Mouse (Mus musculus) lung, adult 18-20 months (tissue): ENCODE data around the gene Mt1.
A peak's percentile ranks its signal among the peaks of the same experiment; 100 is the strongest.
"Not testable (repeated sequence)": the region's sequence is repeated elsewhere in the genome, so short reads cannot be mapped to it uniquely, and the experiment has no call there.

Experiments used
- DNase-seq, 2 experiments: peaks; one replicate each; pipeline ENCODE4 v3.0.0; 2022; ENCODE audit warnings: mixed read lengths in 2 of 2

Mt1 gene

GRCm38 (mm10) chr8:94178857-94179712, at the start of gene Mt1:
Gene Mt1, plus strand, starts transcription at chr8:94179082.
- DNase-seq = peak; percentile 89 to 93

GRCm38 (mm10) chr8:94129133-94129789, 49.6 kb upstream of the Mt1 start:
- no peak for DNase-seq

GRCm38 (mm10) chr8:94130126-94130525, 48.8 kb upstream of the Mt1 start:
- no peak for DNase-seq

DNA sequence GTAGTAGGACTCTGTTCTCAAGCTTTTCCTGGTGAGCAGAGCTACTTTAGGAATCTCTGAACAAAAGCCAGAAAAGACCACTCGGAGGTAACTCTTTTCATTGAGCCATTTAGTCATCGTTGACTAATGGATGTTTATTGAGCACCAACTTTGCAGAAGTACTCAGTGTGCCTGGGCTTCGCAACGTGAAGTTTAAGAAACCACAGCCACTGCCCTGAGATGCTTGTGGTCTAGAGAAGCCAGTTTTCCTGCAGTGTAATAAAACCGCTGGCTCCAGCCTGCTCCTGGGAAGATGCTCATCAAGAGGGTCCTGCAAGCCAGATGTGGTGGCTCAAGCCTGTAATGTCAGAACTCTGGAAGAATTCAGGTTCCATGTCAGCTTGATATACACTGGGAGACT, 46.8 kb upstream of the Mt1 start:
- no peak for DNase-seq

DNA sequence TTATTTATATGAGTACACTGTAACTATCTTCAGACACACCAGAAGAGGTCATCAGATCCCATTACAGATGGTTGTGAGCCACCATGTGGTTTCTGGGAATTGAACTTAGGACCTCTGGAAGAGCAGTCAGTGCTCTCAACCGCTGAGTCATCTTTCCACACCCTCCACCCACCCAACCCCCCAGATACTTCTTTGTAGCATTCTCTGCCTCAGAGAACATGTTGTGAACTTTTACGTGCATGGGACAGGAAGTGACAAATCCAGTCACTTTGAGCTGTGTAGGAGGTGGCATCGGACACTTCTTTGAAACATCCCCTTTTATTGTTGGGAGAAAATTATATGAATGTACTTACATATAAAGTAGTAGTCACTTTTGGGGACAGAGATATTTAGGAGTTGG, 44.3 kb upstream of the Mt1 start:
- DNase-seq = not testable (repeated sequence)

DNA sequence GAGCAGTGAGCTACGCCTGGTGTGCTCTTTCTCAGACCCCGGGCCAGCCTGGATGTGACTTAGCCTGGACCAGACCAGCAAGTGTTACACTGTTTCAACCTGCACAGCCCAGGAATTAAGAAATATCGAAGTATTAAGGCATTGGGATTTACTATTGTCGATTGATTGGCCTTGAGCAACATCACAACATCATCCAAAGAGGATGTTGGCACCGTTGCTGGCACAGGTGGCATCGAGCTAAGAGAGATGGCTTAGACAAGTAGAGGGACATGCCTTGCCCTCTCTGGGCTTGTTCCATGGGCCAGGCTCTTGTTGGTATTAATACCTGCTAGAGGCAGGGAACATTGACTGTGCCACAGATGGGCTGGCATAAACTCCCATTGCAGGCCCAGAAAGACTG, 43.3 kb upstream of the Mt1 start:
- no peak for DNase-seq

DNA sequence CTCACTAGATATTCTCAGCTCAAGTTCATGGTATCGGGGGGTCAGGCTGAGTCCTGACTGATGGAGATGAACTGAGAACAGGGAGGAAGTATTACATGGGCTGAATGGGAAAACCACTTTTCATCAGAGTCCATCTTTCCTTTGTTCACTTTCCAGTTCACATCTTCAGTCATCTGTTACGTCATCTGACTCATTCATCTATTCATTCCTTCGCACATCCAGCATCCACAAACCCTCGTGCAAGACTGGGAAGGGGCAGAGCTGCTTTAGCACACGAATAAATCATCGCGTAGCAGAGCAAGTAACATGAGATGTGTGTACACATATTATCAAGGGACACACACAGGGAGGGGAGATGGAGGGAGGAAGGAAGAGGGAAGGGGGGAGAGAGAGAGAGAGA, 42.7 kb upstream of the Mt1 start:
- DNase-seq = no peak

GRCm38 (mm10) chr8:94136933-94137332, 41.9 kb upstream of the Mt1 start, which contains the start of gene Mt4:
Gene Mt4, plus strand, starts transcription at chr8:94137197.
- no peak for DNase-seq

GRCm38 (mm10) chr8:94140266-94140795, 38.6 kb upstream of the Mt1 start:
- no peak for DNase-seq

DNA sequence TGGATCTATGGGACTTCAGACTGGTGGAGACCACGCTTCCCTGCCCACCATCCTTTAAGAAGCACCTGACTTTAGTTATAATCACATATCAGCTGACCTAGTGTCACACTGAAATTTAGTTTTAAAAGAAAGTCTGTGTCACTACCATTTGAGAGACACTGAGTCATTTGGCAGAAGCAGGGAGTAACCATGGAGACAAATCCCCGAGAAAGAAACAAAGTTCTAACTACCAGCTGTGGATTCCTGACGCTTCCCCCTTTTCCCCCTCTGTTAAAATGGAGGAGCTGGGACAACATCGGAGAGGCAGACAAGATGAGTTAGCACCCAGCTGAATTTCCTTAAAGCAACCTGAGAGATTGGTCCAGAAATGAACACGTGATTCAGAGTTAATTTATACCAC, 30.6 kb upstream of the Mt1 start:
- DNase-seq = no peak

GRCm38 (mm10) chr8:94150925-94151324, 28.0 kb upstream of the Mt1 start:
- DNase-seq = no peak

- DNase-seq = no peak
Observed at GRCm38 (mm10) chr8:94152513-94153300, 26.2 kb upstream of the Mt1 start, which contains the start of gene Mt3. Gene Mt3, plus strand, starts transcription at chr8:94152607.

DNA sequence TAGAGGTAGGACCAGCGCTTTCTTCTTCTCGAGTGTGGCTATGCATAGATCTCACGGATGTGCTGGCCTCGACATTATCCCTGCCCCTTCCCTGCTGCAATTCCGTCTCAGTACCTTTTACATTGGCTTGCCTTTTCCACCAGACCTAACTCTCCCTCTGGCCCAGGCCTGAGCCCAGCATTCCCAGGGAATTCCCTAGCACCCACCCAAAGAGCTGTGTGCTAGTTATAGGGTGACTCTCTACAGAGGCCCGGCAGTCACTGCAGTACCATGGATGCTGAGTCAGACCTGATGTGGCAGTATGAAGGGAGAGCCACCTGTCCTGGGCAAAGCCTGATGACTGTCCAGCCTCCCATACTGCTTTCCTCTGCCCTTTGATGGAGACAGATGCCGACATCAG, 25.4 kb upstream of the Mt1 start:
- no peak for DNase-seq

GRCm38 (mm10) chr8:94154537-94154936, 24.3 kb upstream of the Mt1 start:
- DNase-seq = no peak

DNA sequence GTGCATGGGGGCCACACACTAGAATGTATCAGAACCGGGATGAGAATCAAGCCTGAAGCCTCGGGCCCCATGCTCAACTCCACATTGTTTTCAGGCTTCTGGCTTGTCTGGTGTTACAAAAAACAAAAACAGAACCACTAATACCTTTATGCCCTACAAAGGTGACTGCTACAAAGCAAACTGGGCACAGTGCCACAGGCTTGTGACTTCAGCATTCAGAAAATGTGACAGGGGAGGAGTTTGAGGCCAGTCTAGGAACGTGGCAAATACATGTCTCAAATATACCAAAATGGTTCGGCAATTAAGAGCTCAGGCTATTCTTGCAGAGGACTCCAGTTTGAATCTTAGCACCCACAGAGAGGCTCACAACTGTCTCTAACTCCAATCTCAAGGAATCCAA, 22.8 kb upstream of the Mt1 start:
- DNase-seq = peak in 1 of 2 experiments; percentile 20

GRCm38 (mm10) chr8:94165772-94166171, 13.1 kb upstream of the Mt1 start:
- DNase-seq = not testable (repeated sequence)

DNA sequence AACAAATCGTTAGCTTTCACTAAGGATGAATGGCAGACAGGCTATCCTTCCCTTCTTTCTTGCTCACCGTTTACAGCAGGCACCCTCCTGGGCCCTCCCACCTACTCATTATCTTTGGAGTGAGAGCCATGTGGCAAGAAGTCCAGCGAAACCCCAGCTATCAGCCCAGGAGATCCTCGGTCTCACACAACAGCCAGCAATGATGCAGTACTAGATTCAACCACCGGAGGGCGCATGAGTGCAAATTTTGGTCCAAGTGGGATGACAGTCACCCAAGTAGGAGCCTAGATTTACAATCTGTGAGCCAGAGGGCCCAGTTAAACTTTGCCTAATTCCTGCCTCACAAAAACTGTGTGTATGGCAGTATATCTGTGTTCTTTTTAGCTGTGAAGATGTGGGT, 11.6 kb upstream of the Mt1 start:
- peak; percentile 84 to 86 for DNase-seq

- no peak for DNase-seq
Observed at GRCm38 (mm10) chr8:94169547-94169946, 9.3 kb upstream of the Mt1 start.

DNA sequence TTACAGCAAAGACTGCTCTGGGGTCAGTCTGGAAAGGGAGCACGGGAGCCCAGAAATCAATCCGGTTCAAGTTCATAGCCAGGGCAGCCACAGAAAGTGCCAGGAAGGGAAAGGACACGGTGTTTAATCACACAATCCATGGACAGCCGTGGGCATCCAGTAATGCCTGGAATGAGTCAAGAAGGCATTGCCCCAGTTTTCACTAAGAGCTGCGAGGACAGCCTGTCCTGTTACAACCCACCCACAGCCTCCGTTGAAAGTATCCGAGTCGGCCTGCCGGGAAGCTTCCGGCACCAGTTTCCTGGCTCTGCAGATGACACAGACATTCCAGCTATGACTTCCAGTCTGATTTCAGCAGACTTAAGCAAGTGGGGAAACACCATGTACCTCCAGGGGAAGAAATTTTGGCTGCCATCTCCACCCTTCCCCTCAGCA, 7.5 kb upstream of the Mt1 start:
- peak; percentile 37 to 58 for DNase-seq

DNA sequence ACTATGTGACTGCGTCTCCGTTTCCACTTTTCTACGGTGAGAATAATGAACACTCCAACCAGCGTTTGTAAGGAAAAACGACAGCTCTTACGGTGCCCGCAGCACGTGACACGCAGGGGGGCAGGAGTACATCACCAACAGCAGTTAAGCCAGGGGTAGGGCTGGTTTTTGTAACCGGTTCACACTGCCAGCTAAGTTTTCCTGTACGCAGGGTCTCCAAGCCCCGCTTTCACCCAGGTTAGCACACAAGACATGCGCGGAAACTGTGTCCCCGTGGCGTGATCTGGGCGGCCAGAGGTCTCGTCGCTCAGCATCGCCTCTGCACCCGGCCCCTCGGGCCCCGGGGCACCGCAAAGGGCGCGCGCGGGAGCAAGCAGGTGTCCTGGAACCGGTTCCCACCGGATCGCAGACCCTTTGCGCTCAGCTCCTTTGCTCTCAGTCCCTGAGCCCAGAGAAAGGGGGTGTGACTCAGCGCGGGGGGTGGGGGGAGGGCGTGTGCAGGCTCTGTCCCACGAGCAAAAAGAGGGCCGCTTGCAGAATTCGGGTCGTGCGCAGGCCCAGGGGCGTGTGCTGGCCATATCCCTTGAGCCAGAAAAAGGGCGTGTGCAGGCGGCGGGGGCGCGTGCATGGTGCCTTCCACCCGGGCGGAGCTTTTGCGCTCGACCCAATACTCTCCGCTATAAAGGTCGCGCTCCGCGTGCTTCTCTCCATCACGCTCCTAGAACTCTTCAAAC, 6.6 kb upstream of the Mt1 start, which contains the start of gene Mt2:
Gene Mt2, plus strand, starts transcription at position 590 of the 734 bp plus-strand sequence.
- peak; percentile 71 to 73 for DNase-seq

DNA sequence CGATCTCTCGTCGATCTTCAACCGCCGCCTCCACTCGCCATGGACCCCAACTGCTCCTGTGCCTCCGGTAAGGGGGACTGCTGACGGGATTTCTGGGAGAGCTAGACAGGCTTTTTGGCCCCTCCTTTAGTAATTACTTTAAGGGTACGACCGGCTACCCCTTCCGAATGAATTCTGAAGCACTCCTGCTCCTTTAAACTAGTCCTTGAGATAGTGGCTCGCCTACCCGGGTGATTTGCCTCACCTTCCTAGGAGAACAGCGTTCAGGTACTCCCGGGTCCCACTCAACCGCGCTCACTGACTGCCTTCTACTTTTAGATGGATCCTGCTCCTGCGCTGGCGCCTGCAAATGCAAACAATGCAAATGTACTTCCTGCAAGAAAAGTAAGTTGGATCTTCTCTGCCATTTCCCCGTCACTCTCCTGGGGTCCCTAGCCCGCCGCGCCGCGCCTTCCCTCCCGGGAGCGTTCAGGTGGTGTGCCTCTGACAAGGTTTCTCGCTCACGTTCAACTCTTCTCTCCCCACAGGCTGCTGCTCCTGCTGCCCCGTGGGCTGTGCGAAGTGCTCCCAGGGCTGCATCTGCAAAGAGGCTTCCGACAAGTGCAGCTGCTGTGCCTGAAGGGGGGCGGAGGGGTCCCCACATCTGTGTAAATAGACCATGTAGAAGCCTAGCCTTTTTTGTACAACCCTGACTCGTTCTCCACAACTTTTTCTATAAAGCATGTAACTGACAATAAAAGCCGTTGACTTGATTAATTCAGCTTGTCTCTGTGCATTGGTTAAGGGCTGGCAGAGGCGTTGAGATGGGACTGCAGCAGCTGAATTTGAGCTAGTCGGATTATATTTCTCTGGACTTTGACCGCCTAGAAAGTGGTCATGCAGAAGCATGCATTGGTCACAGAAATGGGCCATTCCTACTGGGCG, 5.8 kb upstream of the Mt1 start:
- no peak for DNase-seq
